Mouse (Mus musculus) midbrain, embryonic 16.5 days (tissue): ENCODE data around the gene Pde4d. TPM values are rescaled to one million over a fixed set of nuclear protein-coding genes. Genes with fewer than 3 reads are reported as not detected.

Source experiments
- ATAC-seq: fragments of 200-750 bp; cut with Nextera tagmentation; 2 replicates; pipeline ENCODE4 v1.8.0; 2017; ENCODE audit warnings: moderate TSS enrichment
- H3K27ac ChIP-seq: fragments of 300-500 bp; sonication (generic); 2 replicates; pipeline ENCODE4 v1.5.1; 2014; ENCODE audit warnings: mild to moderate bottlenecking, low read length, mixed read lengths
- H3K27me3 ChIP-seq: fragments of 300-500 bp; sonication (generic); 2 replicates; pipeline ENCODE4 v1.6.1; 2014; ENCODE audit warnings: low read depth, low read length, mixed read lengths; ENCODE audit not compliant: control insufficient read depth, insufficient read depth
- H3K36me3 ChIP-seq: fragments of 300-500 bp; sonication (generic); 2 replicates; pipeline ENCODE4 v1.6.1; 2014; ENCODE audit warnings: mild to moderate bottlenecking, low read length, moderate library complexity, mixed read lengths; ENCODE audit not compliant: control insufficient read depth, insufficient read depth
- H3K4me1 ChIP-seq: fragments of 300-500 bp; sonication (generic); 2 replicates; pipeline ENCODE4 v1.6.1; 2014; ENCODE audit warnings: mild to moderate bottlenecking, low read length, mixed read lengths; ENCODE audit not compliant: control insufficient read depth, insufficient read depth
- H3K4me2 ChIP-seq: fragments of 300-500 bp; sonication (generic); 2 replicates; pipeline ENCODE4 v1.6.1; 2014; ENCODE audit warnings: mild to moderate bottlenecking, low read length, mixed read lengths
- H3K4me3 ChIP-seq: fragments of 300-500 bp; sonication (generic); 2 replicates; pipeline ENCODE4 v1.5.1; 2014; ENCODE audit warnings: low read depth, mild to moderate bottlenecking, low read length, moderate library complexity, mixed read lengths
- H3K9ac ChIP-seq: fragments of 300-500 bp; sonication (generic); 2 replicates; pipeline ENCODE4 v1.6.1; 2014; ENCODE audit warnings: low read depth, low read length, mixed read lengths
- H3K9me3 ChIP-seq: fragments of 300-500 bp; sonication (generic); replicated peaks from 2 replicates; pipeline ENCODE4 v1.6.1; 2014; ENCODE audit warnings: mild to moderate bottlenecking, low read length, mixed read lengths; ENCODE audit not compliant: control insufficient read depth, poor library complexity, severe bottlenecking
- WGBS: fragments of 180-500 bp; shearing (Covaris S2); extraction: QIAGEN DNeasy Blood & Tissue Kit; methylation state at CpG from one replicate; pipeline ENCODE4 v1.1.7; 2014; 5-methylcytosine and 5-hydroxymethylcytosine counted together
- polyA plus RNA-seq: library from polyadenylated mRNA; unstranded; fragments of >200 nt; fragmentation: Nextera tagmentation; extraction: Ambion mirVana; gene quantifications from 2 replicates; pipeline ENCODE4 v1.2.1, GENCODE M21; 2015

Gene Pde4d
- polyA plus RNA-seq, 1 experiment from 2014 or later, result 22.6 TPM

DNA sequence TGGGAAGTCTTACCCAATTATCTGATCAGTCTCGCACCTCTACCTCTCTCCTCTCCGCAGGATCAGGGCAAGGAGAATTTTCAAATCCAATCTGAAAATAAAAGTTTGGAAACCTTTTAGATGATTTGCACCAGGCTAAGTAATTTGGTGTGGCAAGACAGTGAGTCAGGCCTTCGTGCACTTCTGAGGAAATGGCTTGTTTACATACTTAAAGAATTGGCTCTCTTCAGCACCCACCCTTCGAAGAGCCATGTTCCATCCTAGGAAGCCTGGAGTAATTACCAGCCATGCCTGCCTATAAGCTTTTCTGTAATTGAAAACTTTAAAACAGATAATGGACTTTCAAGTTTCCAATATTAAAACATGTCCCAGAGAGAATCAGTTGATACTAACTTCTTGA is 1352.5 kb downstream of the Pde4d start:
- Histone ChIP-seq H3K9me3 (no peaks in the 10 kb centered on the region), H3K9ac (no peak overlapping the region), H3K36me3 (no peaks in the 10 kb centered on the region), H3K27ac (no peak overlapping the region), H3K4me1 (no peaks in the 10 kb centered on the region), H3K27me3 (no peaks in the 10 kb centered on the region), H3K4me3 (no peak overlapping the region), H3K4me2 (no peak overlapping the region)
- WGBS, result 64% methylated on average over 4 of the region's 4 CpGs
- ATAC-seq, result no peak

GRCm38 (mm10) chr13:109806193-109806966 is 1356.6 kb downstream of the Pde4d start:
- H3K27ac ChIP-seq, result no peak overlapping the region
- H3K27me3 ChIP-seq, result no peaks in the 10 kb centered on the region
- ATAC-seq, result no peak
- no peaks in the 10 kb centered on the region for H3K36me3 ChIP-seq
- H3K9ac ChIP-seq, result no peak overlapping the region
- 88% methylated on average over 5 of the region's 5 CpGs for WGBS
- no peaks in the 10 kb centered on the region for H3K4me1 ChIP-seq
- no peak overlapping the region for H3K4me2 ChIP-seq
- no peak overlapping the region for H3K4me3 ChIP-seq
- no peaks in the 10 kb centered on the region for H3K9me3 ChIP-seq

GRCm38 (mm10) chr13:109807036-109807435 is 1357.3 kb downstream of the Pde4d start:
- 87% methylated on average over 2 of the region's 2 CpGs for WGBS
- no peak overlapping the region for H3K9ac ChIP-seq
- no peaks in the 10 kb centered on the region for H3K36me3 ChIP-seq
- no peak for ATAC-seq
- H3K4me2 ChIP-seq, result no peak overlapping the region
- H3K27ac ChIP-seq, result no peak overlapping the region
- no peak overlapping the region for H3K4me3 ChIP-seq
- H3K4me1 ChIP-seq, result no peaks in the 10 kb centered on the region
- H3K9me3 ChIP-seq, result no peaks in the 10 kb centered on the region
- no peaks in the 10 kb centered on the region for H3K27me3 ChIP-seq

- no peaks in the 10 kb centered on the region for H3K27me3 ChIP-seq
- no peaks in the 10 kb centered on the region for H3K9me3 ChIP-seq
- H3K4me3 ChIP-seq, result no peak overlapping the region
- H3K4me1 ChIP-seq, result no peaks in the 10 kb centered on the region
- H3K36me3 ChIP-seq, result no peaks in the 10 kb centered on the region
- no peak overlapping the region for H3K4me2 ChIP-seq
- WGBS, result 69% methylated on average over 3 of the region's 3 CpGs
- no peak overlapping the region for H3K9ac ChIP-seq
- H3K27ac ChIP-seq, result no peak overlapping the region
- no peak for ATAC-seq
Observed at GRCm38 (mm10) chr13:109807446-109807845, 1357.7 kb downstream of the Pde4d start.

- no peak overlapping the region for H3K9ac ChIP-seq
- no peak overlapping the region for H3K4me3 ChIP-seq
- no peaks in the 10 kb centered on the region for H3K27me3 ChIP-seq
- WGBS, result 81% methylated on average over 6 of the region's 6 CpGs
- no peak for ATAC-seq
- no peak overlapping the region for H3K4me2 ChIP-seq
- no peaks in the 10 kb centered on the region for H3K36me3 ChIP-seq
- H3K4me1 ChIP-seq, result no peaks in the 10 kb centered on the region
- no peak overlapping the region for H3K27ac ChIP-seq
- no peaks in the 10 kb centered on the region for H3K9me3 ChIP-seq
Observed at GRCm38 (mm10) chr13:109808039-109808438, 1358.3 kb downstream of the Pde4d start.

- 94% methylated on average over 6 of the region's 7 CpGs for WGBS
Observed at GRCm38 (mm10) chr13:109808946-109809345, 1359.2 kb downstream of the Pde4d start.

GRCm38 (mm10) chr13:109809646-109810045 is 1359.9 kb downstream of the Pde4d start:
- Histone ChIP-seq H3K36me3 (no peaks in the 10 kb centered on the region), H3K4me1 (no peaks in the 10 kb centered on the region)
- ATAC-seq, result no peak

More at GRCm38 (mm10) chr13:109808946-109809345, 1359.2 kb downstream of the Pde4d start:
- H3K4me3 ChIP-seq, result no peak overlapping the region
- no peak overlapping the region for H3K27ac ChIP-seq
- H3K9me3 ChIP-seq, result no peaks in the 10 kb centered on the region
- H3K4me1 ChIP-seq, result no peaks in the 10 kb centered on the region
- no peak overlapping the region for H3K9ac ChIP-seq
- H3K4me2 ChIP-seq, result no peak overlapping the region
- no peaks in the 10 kb centered on the region for H3K36me3 ChIP-seq
- ATAC-seq, result no peak
- H3K27me3 ChIP-seq, result no peaks in the 10 kb centered on the region

GRCm38 (mm10) chr13:109813924-109814323 is 1364.2 kb downstream of the Pde4d start:
- H3K9ac ChIP-seq, result no peak overlapping the region
- 90% methylated on average over 4 of the region's 4 CpGs for WGBS
- ATAC-seq, result no peak

More at GRCm38 (mm10) chr13:109809646-109810045, 1359.9 kb downstream of the Pde4d start:
- no peak overlapping the region for H3K4me3 ChIP-seq
- H3K4me2 ChIP-seq, result no peak overlapping the region
- no peak overlapping the region for H3K27ac ChIP-seq
- no peaks in the 10 kb centered on the region for H3K27me3 ChIP-seq
- no peaks in the 10 kb centered on the region for H3K9me3 ChIP-seq
- 86% methylated on average over 4 of the region's 4 CpGs for WGBS
- no peak overlapping the region for H3K9ac ChIP-seq

GRCm38 (mm10) chr13:109819071-109819470 is 1369.3 kb downstream of the Pde4d start:
- WGBS, result 83% methylated on average over 3 of the region's 3 CpGs
- no peak overlapping the region for H3K4me2 ChIP-seq
- ATAC-seq, result no peak
- no peak overlapping the region for H3K9ac ChIP-seq
- H3K4me1 ChIP-seq, result peaks cover 23% of the 10 kb centered on the region
- H3K4me3 ChIP-seq, result no peak overlapping the region
- no peaks in the 10 kb centered on the region for H3K36me3 ChIP-seq
- no peak overlapping the region for H3K27ac ChIP-seq
- H3K27me3 ChIP-seq, result no peaks in the 10 kb centered on the region
- H3K9me3 ChIP-seq, result no peaks in the 10 kb centered on the region

More at GRCm38 (mm10) chr13:109813924-109814323, 1364.2 kb downstream of the Pde4d start:
- Histone ChIP-seq H3K9me3 (no peaks in the 10 kb centered on the region), H3K4me2 (no peak overlapping the region), H3K27me3 (no peaks in the 10 kb centered on the region), H3K36me3 (no peaks in the 10 kb centered on the region), H3K4me3 (no peak overlapping the region), H3K4me1 (no peaks in the 10 kb centered on the region), H3K27ac (no peak overlapping the region)
